Mouse (Mus musculus): ENCODE measurements around the gene Lmod2. TPM values are rescaled to one million over a fixed set of nuclear protein-coding genes. Genes with fewer than 3 reads are reported as not detected.

Lmod2 gene
- polyA plus RNA-seq, 2 experiments: 0.02 TPM; not detected in 1

- H3K9me3 ChIP-seq (ENCODE audit: control insufficient read depth, low read length): no peaks in the 10 kb centered on the region
- no peak overlapping the region for H3K4me3 ChIP-seq (ENCODE audit: insufficient read depth in 1 of 2, low read depth in 2 of 2, low read length in 2 of 2)
- WGBS (ENCODE audit: insufficient replicate concordance): 62% methylated on average over 9 of the region's 9 CpGs
- H3K4me2 ChIP-seq (ENCODE audit: low read depth): no peak overlapping the region
- ATAC-seq (ENCODE audit: insufficient read depth) (no peak), DNase-seq (ENCODE audit: low read depth in 3 of 3, low spot score in 3 of 3) (no peak)
- H3K9ac ChIP-seq (replicated peaks): no peak overlapping the region
- no peak for TF ChIP-seq CTCF (IDR thresholded peaks at IDR 0.05; ENCODE audit: low read depth)
- no peak for TF ChIP-seq EP300 (IDR thresholded peaks at IDR 0.05; ENCODE audit: low read depth)
- H3K27ac ChIP-seq: no peak overlapping the region
- no peaks in the 10 kb centered on the region for H3K4me1 ChIP-seq (replicated peaks; ENCODE audit: control insufficient read depth in 2 of 2, insufficient read depth in 2 of 2, low read length in 1 of 2)
- no peaks in the 10 kb centered on the region for H3K27me3 ChIP-seq (ENCODE audit: control insufficient read depth, insufficient read depth, low read length)
- no peaks in the 10 kb centered on the region for H3K36me3 ChIP-seq (replicated peaks; ENCODE audit: control insufficient read depth, insufficient read depth, low read depth)
Measured at GRCm38 (mm10) chr6:24564081-24564480, 33.5 kb upstream of the Lmod2 start.

- H3K4me1 ChIP-seq (replicated peaks; ENCODE audit: control insufficient read depth in 2 of 2, insufficient read depth in 2 of 2, low read length in 1 of 2): no peaks in the 10 kb centered on the region
- no peak for DNase-seq (ENCODE audit: low read depth in 3 of 3, low spot score in 3 of 3)
- WGBS (ENCODE audit: insufficient replicate concordance): 72% methylated on average over 1 of the region's 1 CpGs
- no peak overlapping the region for H3K4me3 ChIP-seq (ENCODE audit: insufficient read depth in 1 of 2, low read depth in 2 of 2, low read length in 2 of 2)
- no peak overlapping the region for H3K9ac ChIP-seq (replicated peaks)
- TF ChIP-seq EP300 (IDR thresholded peaks at IDR 0.05; ENCODE audit: low read depth) (no peak), CTCF (IDR thresholded peaks at IDR 0.05; ENCODE audit: low read depth) (no peak)
- H3K27me3 ChIP-seq (ENCODE audit: control insufficient read depth, insufficient read depth, low read length): no peaks in the 10 kb centered on the region
- no peak overlapping the region for H3K4me2 ChIP-seq (ENCODE audit: low read depth)
- no peak overlapping the region for H3K27ac ChIP-seq
- H3K9me3 ChIP-seq (ENCODE audit: control insufficient read depth, low read length): no peaks in the 10 kb centered on the region
- no peaks in the 10 kb centered on the region for H3K36me3 ChIP-seq (replicated peaks; ENCODE audit: control insufficient read depth, insufficient read depth, low read depth)
- no peak for ATAC-seq (ENCODE audit: insufficient read depth)
Measured at GRCm38 (mm10) chr6:24564886-24565285, 32.7 kb upstream of the Lmod2 start.

GRCm38 (mm10) chr6:24568963-24569362 is 28.6 kb upstream of the Lmod2 start:
- ATAC-seq (ENCODE audit: insufficient read depth) (no peak), DNase-seq (ENCODE audit: low read depth in 3 of 3, low spot score in 3 of 3) (no peak)
- WGBS (ENCODE audit: insufficient replicate concordance): 66% methylated on average over 5 of the region's 5 CpGs
- Histone ChIP-seq H3K9me3 (ENCODE audit: control insufficient read depth, low read length) (no peaks in the 10 kb centered on the region), H3K27ac (no peak overlapping the region), H3K9ac (replicated peaks) (no peak overlapping the region), H3K4me2 (ENCODE audit: low read depth) (no peak overlapping the region), H3K4me1 (replicated peaks; ENCODE audit: control insufficient read depth in 2 of 2, insufficient read depth in 2 of 2, low read length in 1 of 2) (no peaks in the 10 kb centered on the region), H3K4me3 (ENCODE audit: insufficient read depth in 1 of 2, low read depth in 2 of 2, low read length in 2 of 2) (no peak overlapping the region), H3K27me3 (ENCODE audit: control insufficient read depth, insufficient read depth, low read length) (no peaks in the 10 kb centered on the region), H3K36me3 (replicated peaks; ENCODE audit: control insufficient read depth, insufficient read depth, low read depth) (no peaks in the 10 kb centered on the region)
- TF ChIP-seq CTCF (IDR thresholded peaks at IDR 0.05; ENCODE audit: low read depth) (no peak), EP300 (IDR thresholded peaks at IDR 0.05; ENCODE audit: low read depth) (no peak)

DNA sequence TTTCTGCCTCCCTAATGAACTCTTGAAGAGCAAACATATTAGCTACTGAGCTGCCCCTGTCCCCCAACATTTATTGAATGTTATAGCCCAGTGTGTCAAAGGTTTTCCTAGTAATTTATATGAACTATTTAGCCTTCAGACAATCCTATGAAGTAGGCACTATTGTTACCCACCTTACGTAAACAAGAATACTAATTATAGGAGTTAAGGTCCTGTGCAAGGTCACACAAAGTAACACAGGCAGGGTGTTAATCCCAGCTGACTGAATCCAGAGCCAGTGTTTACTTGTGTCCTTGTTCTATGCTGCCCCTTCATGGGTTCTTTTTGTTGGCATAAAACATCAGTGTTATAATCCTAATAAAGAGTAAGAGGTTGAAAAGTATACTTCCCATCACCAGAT is 27.9 kb upstream of the Lmod2 start:
- Histone ChIP-seq H3K4me3 (ENCODE audit: insufficient read depth in 1 of 2, low read depth in 2 of 2, low read length in 2 of 2) (no peak overlapping the region), H3K4me2 (ENCODE audit: low read depth) (no peak overlapping the region), H3K27ac (no peak overlapping the region), H3K36me3 (replicated peaks; ENCODE audit: control insufficient read depth, insufficient read depth, low read depth) (no peaks in the 10 kb centered on the region), H3K27me3 (ENCODE audit: control insufficient read depth, insufficient read depth, low read length) (no peaks in the 10 kb centered on the region), H3K9ac (replicated peaks) (no peak overlapping the region), H3K9me3 (ENCODE audit: control insufficient read depth, low read length) (no peaks in the 10 kb centered on the region), H3K4me1 (replicated peaks; ENCODE audit: control insufficient read depth in 2 of 2, insufficient read depth in 2 of 2, low read length in 1 of 2) (no peaks in the 10 kb centered on the region)
- 66% methylated on average over 1 of the region's 1 CpGs for WGBS (ENCODE audit: insufficient replicate concordance)
- no peak for DNase-seq (ENCODE audit: low read depth in 3 of 3, low spot score in 3 of 3)
- TF ChIP-seq CTCF (IDR thresholded peaks at IDR 0.05; ENCODE audit: low read depth) (no peak), EP300 (IDR thresholded peaks at IDR 0.05; ENCODE audit: low read depth) (no peak)
- ATAC-seq (ENCODE audit: insufficient read depth): no peak

GRCm38 (mm10) chr6:24570278-24570677 is 27.3 kb upstream of the Lmod2 start:
- no peak for DNase-seq (ENCODE audit: low read depth in 3 of 3, low spot score in 3 of 3)
- H3K9ac ChIP-seq (replicated peaks): no peak overlapping the region
- no peaks in the 10 kb centered on the region for H3K4me1 ChIP-seq (replicated peaks; ENCODE audit: control insufficient read depth in 2 of 2, insufficient read depth in 2 of 2, low read length in 1 of 2)
- H3K4me2 ChIP-seq (ENCODE audit: low read depth): no peak overlapping the region
- H3K27ac ChIP-seq: no peak overlapping the region
- H3K4me3 ChIP-seq (ENCODE audit: insufficient read depth in 1 of 2, low read depth in 2 of 2, low read length in 2 of 2): no peak overlapping the region
- WGBS (ENCODE audit: insufficient replicate concordance): 74% methylated on average over 11 of the region's 11 CpGs
- no peaks in the 10 kb centered on the region for H3K27me3 ChIP-seq (ENCODE audit: control insufficient read depth, insufficient read depth, low read length)
- no peaks in the 10 kb centered on the region for H3K9me3 ChIP-seq (ENCODE audit: control insufficient read depth, low read length)
- TF ChIP-seq CTCF (IDR thresholded peaks at IDR 0.05; ENCODE audit: low read depth): no peak
- TF ChIP-seq EP300 (IDR thresholded peaks at IDR 0.05; ENCODE audit: low read depth): no peak
- ATAC-seq (ENCODE audit: insufficient read depth): no peak
- no peaks in the 10 kb centered on the region for H3K36me3 ChIP-seq (replicated peaks; ENCODE audit: control insufficient read depth, insufficient read depth, low read depth)

Measured in liver, embryonic 14.5 days (tissue).